Mouse (Mus musculus) adrenal gland, postnatal 10 days (tissue): ENCODE results near the gene Rec8. TPM values are rescaled to one million over a fixed set of nuclear protein-coding genes. Genes with fewer than 3 reads are reported as not detected.

Source experiments
- DNase-seq: peaks from one replicate; pipeline ENCODE4 v3.0.0; 2021; ENCODE audit warnings: mixed read lengths
- total RNA-seq, 2 experiments: library from RNA; stranded (reverse); gene quantifications; 2 replicates each; pipeline ENCODE4 v1.2.3; 2021

Gene Rec8
- total RNA-seq, 2 experiments from 2014 or later, result 2.0 to 2.9 TPM

DNA sequence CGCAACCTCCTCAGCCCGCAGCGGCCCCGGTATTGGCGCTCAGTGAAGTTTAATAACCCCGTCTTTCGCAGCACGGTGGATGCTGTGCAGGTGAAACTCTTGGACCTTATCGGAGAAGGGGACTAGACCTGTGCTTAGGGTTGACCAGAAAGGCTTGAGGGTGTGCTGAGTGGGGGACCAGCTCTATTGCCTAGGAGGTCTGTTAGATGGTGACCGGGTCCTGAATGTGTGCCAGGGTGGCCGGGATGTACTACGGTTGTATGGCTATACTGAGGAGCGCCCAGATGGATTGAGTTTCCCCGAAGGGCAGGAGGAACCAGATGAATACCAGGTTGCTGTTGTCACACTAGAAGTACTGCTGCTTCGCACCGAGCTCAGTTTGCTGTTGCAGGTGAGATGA, 25.6 kb upstream of the Rec8 start:
- DNase-seq, result no peak

DNA sequence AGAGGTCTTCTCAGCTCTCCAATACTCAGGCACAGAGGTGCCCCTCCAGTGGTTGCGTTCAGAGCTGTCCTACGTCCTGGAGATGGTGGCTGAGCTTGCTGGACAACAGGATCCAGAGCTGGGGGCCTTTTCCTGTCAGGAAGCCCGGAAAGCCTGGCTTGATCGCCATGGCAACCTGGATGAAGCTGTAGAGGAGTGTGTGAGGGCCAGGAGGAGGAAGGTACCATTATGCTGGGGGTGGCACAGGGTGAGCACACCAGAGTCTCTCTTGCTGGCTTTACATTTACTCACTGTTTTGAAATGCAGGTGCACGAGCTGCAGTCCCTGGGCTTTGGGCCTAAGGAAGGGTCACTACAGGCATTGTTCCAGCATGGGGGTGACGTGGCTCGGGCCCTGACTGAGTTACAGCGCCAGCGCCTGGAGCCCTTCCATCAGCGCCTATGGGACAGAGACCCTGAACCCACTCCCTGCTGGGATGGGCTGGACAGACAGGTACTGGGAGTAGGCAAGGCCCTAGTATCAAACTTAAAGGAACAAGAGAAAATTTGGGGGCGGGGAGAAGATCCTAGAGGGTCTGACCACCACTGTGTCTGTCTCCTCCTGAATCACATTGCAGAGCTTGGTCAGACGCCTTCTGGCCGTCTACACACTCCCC, 21.7 kb upstream of the Rec8 start:
- no peak for DNase-seq

DNA sequence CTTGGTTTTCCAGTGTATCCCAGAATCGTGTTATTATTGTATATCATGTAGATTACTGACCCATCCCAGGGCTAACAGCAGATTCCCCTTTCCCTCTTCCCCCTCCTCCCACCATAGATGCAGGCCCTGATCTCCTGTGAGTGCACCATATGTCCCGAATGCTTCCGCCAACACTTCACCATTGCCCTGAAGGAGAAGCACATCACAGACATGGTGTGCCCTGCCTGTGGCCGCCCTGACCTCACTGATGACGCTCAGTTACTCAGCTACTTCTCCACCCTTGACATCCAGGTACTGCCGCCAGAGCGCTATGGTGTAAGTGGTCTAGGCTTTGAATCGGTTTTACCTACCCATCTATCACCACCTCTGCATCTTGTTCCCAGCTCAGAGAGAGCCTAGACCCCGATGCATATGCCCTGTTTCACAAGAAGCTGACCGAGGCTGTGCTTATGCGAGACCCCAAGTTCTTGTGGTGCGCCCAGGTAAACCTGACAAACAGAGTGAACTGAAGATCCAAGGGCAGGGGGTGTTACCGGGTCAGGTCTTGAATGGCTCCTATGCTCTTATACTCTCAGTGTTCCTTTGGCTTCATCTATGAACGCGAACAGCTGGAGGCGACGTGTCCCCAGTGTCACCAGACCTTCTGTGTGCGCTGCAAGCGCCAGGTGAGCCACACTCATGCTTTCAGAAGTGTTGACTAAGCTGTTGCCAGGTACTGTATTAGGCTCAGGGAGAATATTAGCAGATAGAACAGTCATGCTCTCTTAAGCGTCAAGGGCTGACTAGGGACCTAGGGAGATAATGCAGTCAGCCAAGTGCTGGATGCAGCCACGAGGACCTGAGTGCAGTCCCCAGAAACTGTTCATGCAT, 19.1 kb upstream of the Rec8 start:
- no peak for DNase-seq

DNA sequence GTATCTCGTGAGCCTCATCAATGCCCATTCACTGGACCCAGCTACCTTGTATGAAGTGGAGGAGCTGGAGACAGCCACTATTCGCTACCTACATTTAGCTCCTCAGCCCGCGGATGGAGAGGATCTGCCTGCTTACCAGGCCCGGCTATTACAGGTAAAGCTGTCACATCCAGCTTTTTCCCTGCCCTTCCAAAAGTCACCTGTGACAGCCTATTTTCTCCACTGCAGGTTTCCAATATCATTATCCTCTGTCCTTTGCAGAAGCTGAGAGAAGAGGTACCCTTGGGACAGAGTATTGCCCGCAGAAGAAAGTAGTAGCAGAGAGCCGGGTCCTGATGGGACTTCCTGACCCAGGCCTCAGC, 14.6 kb upstream of the Rec8 start, which contains the start of gene Irf9:
Irf9 (plus strand) TSS at position 301 of the 362 bp plus-strand sequence.
- DNase-seq, result no peak

DNA sequence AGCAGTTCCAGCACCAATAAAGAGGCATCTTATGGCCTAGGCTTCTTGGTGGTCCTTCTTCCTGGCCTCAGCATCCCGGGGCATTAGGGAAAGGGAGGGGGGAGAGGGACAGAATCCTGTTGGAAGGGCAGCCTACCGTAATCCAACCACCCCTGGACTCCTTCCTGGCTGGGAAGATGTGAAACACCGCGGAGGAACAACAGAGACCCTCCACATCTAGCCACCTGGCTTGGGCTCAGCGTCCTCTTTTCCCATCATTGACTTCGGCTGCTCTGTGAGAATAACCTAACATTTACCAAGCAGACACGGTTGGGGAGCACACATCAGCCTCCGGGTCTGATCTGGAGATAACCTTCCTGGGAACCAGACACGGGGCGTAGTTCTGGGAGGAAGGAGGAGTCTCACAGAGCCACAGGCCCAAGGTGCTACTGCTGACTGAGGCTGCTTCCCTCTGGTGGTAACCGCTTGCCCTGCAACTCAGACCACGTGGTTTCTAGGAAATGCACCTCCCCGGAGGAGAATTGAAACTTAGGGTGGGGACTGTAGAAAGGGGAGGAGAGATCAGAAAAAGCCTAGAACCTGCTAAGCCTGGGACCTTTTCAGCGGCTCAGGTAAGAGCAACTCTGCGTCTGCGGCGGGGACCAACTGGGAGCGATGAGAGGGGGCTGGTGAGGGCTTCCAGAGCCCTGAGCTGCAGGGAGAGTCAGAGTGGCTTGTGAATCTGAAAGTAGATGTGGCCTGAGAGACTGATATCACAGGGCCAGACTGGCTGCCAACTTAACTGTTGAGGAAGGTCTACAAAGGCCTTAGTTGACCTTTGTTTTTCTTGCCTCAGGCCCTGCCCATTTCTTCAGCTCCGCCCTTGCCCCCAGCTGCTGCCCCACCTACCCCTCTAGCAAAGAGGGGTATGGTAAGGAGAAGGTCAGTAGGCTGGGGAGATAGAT, 13.9 kb upstream of the Rec8 start:
- peak; percentile 93 for DNase-seq

DNA sequence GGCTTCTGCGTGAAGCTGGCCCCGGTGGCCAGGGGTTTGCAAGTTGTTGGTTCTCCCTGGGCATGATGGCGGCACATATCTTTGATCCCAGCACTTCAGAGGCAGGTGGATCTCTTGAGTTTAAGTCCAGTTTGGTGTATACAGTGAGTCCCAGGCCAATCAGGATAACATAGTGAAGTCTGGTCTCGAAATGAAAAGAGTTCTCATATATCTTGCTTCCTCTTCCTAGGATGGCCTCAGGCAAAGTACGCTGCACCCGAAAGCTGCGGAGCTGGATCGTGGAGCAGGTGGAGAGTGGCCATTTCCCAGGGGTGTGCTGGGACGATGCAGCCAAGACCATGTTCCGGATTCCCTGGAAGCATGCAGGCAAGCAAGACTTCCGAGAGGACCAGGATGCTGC, 13.0 kb upstream of the Rec8 start:
- no peak for DNase-seq

DNA sequence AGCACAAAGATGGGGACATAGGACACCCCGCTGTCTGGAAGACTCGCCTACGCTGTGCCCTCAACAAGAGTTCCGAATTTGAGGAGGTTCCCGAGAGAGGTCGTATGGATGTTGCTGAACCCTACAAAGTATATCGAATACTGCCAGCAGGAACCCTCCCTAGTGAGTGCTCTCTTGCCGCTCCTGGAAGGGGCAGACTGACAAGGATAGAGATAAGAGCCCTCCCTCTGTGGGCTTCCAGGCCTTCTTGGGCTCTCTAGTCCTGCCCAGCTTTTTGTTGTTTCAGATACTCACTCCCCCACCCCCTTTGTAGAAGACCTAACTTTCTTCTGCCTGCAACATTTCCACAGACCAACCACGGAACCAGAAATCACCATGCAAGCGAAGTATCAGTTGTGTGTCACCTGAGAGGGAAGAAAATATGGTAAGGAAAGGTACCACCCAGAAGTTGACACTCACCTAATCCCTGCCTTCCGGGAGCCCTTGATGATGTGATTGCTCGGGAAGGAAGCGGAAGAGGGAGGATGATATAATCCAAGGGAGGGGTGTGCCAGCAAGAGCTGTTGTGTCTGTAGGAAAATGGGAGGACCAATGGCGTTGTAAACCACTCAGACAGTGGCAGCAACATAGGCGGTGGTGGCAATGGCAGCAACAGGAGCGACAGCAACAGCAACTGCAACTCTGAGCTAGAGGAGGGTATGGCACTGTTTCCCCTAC, 11.9 kb upstream of the Rec8 start:
- DNase-seq, result no peak

DNA sequence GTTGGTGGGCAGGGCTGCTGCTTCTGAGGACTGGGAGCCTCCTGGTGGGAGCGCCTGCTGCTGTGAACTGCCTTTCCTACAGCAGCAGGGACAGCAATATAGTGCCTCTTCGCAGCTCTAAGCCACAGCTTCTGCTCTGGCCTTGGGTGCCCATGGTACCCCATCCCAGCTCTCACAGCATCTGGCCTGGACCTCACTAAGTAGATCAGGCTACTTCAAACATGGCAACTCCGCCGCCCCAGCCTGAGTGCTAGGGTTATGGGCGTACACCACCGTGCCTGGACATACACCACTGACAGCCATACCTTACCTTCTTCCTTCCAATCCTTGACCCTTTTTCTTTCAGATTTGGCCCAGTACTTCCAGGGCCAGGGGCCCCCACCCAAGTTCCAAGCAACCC, 9.5 kb upstream of the Rec8 start:
- no peak for DNase-seq

DNA sequence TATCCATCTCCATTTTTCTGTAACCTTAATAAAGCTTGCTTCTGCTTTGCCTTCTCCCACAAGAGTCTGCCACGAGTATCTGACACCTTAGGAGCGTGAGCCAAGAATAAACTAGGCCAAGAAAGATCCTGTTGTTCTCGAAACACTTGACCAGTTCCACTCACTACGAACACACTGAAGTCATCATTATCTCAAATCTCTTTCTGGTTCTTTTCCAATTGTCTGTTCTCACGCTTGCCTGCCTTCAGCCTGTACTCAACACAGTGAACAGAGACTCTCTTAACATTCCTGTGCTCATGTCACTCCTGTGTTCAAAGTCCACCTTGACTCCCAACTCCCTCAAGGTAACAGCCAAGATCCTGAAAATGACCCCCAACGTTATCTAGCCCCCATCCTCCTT, 4.5 kb upstream of the Rec8 start:
- DNase-seq, result no peak

DNA sequence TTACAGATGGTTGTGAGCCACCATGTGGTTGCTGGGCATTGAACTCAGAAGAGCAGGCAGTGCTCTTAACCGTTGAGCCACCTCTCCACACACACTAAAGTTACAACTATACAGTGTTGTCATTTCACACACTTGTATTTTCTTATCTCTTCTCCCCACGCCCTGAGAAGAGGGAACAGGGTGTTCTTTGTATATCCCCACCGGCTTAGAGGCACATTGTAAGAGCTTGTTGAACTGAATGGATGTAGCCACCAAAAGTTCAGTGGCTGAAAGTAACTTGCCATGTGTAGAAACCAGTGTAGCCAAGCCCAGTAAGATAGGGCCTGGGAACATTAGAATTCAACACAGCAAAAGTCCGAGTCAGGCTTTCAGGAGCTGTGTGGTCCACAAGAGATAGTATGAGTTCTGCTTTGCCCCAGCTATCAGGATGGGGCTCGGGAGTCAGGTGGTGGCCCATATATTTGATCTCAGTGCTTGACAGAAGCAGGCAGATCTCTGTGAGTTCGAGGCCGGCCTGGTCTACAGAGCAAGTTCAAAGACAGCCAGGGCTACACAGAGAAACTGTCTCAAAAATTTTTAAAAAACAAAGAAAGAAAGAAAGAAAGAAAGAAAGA, 3.2 kb upstream of the Rec8 start:
- no peak for DNase-seq

DNA sequence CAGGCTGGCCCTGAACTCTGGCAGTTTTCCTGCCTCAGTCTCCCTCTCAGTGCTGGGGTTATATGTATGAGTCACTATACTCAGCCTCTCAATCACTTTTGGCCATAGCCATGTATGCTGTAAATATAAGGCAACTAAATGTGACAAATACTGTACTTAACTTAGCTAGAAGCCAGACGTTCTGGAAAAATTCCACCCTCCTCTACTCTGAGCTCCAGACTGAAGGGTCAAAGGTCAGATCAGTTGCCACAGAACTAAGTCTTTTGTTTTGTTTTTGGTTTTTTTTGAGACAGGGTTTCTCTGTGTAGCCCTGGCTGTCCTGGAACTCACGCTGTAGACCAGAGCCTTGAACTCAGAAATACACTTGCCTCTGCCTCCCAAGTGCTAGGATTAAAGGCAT, 2.0 kb upstream of the Rec8 start:
- no peak for DNase-seq

DNA sequence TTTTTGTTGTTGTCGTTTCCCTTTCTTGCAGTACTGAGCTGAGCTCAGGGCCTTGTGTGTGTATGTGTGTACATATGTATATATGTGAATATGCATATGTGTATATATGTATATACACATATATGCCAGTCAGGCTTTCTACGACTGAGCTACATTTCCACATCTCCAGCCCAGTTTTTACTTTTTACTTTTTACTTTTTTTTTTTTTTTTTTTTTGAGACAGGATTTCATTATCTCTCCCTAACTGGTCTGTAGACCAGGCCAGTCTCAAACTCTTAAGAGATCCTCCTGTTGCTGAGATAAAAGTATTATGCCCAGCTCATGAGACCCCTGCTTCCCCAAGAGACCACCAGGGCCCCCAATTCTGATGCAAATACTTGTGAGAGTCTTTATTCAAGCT, 993 bp upstream of the Rec8 start:
- DNase-seq, result no peak

DNA sequence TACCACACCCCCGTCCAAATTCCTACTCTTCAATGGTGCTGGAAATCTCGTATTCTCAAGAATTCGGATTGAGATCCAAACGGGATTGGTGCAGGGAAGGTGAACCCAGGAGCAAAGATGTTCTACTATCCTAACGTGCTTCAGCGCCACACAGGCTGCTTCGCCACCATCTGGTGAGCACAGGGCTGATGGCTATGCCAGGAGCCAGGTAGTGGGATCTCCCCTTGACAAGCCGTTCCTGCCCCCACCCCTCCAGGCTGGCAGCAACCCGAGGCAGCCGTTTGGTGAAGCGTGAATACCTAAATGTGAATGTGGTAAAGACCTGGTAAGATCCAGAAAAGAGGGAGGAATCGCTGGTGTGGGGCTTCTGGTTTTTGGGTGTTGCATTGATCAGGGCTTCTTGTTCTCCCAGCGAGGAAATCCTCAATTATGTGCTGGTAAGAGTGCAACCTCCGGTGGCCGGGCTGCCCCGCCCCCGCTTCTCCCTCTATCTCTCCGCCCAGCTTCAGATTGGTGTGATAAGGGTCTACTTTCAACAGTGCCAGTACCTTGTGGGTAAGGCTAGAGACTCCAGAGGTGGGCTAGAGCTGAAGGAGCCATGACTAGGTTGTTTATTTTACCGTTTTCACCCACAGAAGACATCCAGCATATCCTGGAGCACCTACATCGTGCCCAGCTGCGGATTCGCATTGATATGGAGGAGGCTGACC, 804 bp downstream of the Rec8 start:
- DNase-seq, result no peak

DNA sequence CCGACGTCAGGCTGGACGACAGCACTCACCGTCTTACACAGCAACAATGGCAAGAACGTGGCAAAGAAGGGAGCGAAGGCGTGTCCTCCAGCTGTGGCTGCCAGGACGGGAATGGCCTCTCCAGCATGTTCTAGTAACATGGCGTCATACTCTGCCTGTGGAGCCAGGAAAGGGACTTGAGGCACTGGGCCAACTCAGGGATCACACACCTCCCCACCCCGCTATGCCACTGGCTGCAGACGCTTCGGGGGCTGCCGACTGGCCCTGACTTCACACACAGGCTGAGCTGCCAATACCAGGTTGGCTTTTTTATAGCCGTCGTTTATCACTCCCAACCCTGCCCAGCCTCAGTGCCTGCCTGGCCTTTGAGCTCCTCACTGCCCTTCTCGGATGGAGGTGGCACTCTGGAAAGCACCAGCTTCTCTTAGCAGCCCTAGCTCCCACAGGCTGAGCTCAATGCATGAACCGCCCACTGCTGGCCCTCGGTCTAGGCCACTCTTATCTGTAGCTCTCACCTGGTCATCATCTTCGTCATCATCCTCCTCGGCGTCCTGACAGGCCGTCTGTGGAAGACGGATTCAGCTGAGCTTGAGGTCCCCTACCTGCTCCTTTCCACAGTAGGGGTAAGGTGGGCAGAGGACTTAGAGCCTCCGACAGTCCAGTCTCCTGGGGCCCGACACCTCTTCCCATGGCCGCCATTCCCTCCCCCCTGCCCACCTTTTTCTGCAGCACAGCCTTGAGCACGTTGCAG, 10.4 kb downstream of the Rec8 start:
- no peak for DNase-seq

DNA sequence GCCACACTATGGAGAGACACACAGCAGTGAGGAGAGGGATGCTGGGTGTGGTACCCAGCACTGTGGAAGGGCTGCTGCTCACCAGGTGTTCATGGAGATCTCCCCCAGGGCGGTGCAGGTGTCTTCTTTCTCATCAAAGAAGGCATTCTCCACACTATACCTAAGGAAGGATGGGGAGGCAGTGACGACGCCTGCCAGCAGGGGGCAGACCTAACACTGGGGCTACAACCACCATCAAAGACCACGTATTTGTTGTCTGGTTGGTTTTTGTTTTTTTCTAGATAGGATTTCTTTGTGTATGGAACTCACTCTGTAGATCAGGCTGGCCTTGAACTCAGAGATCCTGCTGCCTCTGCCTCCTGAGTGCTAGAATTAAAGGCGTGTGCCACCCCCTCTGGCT, 11.5 kb downstream of the Rec8 start:
- DNase-seq, result peak; percentile 74

DNA sequence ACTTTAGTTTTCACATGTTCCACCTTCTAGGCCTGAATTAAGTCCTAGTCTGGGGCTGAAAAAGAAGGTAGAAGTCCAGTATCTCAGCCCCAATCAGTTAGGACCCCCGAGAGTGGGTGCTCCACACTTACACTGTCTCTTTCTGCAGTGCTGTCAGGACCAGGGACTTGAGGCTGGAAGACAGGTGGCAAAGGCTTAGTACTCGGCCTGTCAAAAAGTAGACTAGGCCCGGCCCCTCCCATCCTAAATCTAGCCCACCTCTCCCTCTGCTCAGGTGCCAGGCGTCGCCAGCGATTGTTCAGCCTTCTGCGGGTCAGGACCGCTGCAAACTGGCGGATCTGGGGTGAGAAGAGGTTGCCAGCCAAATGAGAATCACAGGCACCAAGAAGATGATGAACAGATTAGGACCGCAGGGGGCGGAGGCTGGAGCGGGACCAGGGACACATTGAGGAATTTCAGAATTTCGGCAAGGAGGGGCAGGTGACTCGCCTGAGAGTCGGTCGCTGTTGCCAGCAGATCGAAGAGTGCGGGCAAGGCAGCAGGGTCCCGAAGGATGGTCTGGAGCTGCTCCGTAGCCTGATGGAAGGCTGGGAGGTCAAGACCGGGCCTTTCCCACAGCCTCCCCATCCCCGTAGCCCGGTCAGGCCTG, 17.2 kb downstream of the Rec8 start:
- DNase-seq, result peak; percentile 54

DNA sequence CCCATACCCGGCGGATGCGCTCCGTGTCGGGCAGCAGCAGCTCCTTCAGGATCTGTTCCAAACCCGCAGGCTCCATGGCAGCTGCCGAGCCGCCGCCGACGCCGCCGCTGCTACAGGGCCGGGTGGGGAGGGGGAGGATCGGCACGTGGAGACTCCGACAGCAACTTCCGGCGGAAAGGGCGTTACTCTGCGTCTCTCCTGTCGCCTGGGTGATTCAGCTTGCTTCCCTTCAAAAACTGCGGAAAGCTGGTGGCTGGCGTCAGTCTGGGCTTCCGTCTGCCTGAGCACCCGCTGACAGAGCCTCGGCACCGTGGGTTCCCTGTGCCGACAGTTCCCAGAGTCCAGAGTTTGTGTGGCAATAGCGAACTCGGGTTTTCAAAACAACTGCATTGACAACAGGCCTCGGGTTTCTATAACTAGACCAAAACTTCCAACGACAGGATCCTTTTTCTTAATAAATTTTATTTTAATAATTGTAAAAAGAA, 17.7 kb downstream of the Rec8 start, which contains the start of gene Ipo4:
Ipo4 (minus strand) TSS at position 435 of the 485 bp plus-strand sequence.
- peak; percentile 93 for DNase-seq

DNA sequence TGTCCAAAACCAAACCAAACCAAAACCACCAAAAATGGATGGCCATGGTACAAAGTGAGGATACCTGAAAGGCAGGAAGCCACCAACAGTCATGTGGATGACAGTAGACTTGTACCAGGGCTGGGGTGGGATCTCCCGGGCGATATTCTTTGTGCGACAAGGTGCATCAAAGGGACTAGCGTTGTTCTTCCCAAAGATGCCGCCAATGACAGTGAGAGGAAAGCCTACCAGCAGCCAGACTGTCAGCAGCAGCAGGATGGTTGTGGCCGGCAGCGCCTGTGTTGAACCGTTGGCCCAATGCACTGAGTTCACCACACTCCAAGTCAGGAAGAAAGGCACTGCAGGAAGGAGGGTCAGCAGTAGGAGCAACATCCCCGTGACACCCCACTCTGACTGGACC, 20.0 kb downstream of the Rec8 start, which contains the start of gene Gm49378:
Gm49378 (minus strand) TSS at position 101 of the 400 bp plus-strand sequence.
- no peak for DNase-seq

DNA sequence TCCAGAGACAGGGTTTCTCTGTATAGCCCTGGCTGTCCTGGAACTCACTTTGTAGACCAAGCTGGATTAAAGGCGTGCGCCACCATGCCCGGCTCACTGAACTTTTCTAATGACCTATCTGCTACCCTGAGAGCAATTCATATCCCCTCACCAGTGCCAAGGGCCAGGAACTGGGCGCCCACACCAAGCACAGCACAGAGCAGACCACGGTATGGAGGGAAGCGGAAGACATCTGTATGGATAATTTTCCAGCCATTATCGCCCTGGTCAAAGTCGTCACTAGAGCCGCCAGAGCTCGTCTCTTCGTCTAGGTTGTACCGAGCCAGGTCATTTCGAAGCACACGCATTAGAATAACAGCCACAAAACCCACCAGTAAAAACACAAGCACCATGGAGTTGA, 23.0 kb downstream of the Rec8 start:
- no peak for DNase-seq
